Mouse (Mus musculus) lung, adult 2 months (tissue): ENCODE results near the gene Gm26741.

Experiments
- CTCF ChIP-seq: fragments of 200-500 bp; IDR thresholded peaks from 2 replicates; pipeline ENCODE4 v1.5.1; 2011; ENCODE audit warnings: mild to moderate bottlenecking, low read length, control low read depth; ENCODE audit not compliant: insufficient read depth
- POLR2A ChIP-seq: fragments of 200-500 bp; IDR thresholded peaks from 2 replicates; pipeline ENCODE4 v1.6.1; 2011; ENCODE audit warnings: low read depth, mild to moderate bottlenecking, control low read depth, low read length, borderline replicate concordance; ENCODE audit errors: extremely low read depth

DNA sequence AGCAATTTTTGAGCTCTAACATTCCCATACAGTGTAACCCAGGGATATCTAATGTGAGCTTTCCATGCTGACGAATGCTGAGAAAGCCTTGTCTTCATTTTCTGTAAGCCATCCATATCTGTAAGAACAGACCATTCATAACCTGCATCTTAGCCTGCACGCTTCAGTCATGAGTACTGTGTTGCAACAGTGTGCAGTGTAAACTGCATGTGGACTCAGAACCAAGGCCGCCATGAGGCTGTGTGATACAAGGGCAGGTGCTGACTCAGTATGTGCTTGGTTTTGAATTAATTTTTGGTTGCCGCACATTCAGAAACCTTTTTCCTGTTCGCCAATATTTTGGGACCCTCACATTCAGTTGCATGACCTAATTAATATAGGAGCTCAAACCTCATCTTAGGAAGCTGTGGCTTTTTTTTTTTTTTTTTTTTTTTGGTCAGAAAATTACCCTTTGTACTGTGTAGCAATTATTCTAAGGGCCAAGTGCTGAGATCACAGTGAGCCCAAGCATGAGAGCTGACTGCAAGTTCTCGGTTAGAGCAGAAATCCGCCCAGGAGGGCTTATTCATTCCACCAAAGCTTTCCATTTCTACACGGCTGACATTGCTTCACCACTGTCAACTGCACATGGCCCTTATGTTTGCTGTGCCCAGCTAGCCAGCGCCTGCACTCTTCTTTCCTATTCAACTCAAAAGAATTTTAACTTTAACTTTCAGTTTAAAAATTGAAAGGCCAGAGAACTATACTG lies 2.5 kb downstream of the Gm26741 start:
- no peak for TF ChIP-seq CTCF
- TF ChIP-seq POLR2A, result no peak
